Mouse (Mus musculus) midbrain, embryonic 14.5 days (tissue): ENCODE results near the gene Tgfbr1. TPM values are rescaled to one million over a fixed set of nuclear protein-coding genes. Genes with fewer than 3 reads are reported as not detected.

Source experiments
- ATAC-seq: fragments of 200-750 bp; cut with Nextera tagmentation; 2 replicates; pipeline ENCODE4 v1.8.0; 2017; ENCODE audit warnings: moderate number of reproducible peaks, moderate library complexity; ENCODE audit not compliant: low FRiP score, low TSS enrichment
- DNase-seq: peaks from one replicate; pipeline ENCODE4 v3.0.0-alpha.2; 2015
- H3K27ac ChIP-seq: fragments of 300-500 bp; sonication (generic); replicated peaks from 2 replicates; pipeline ENCODE4 v1.5.1; 2014; ENCODE audit warnings: mild to moderate bottlenecking, low read depth, low read length, moderate library complexity
- H3K27me3 ChIP-seq: fragments of 300-500 bp; sonication (generic); 2 replicates; pipeline ENCODE4 v1.6.1; 2014; ENCODE audit warnings: low read length, control low read depth, mixed read lengths; ENCODE audit not compliant: control insufficient read depth, insufficient read depth
- H3K36me3 ChIP-seq: fragments of 300-500 bp; sonication (generic); 2 replicates; pipeline ENCODE4 v1.6.1; 2014; ENCODE audit warnings: low read length, control low read depth; ENCODE audit not compliant: control insufficient read depth, insufficient read depth
- H3K4me1 ChIP-seq: fragments of 300-500 bp; sonication (generic); 2 replicates; pipeline ENCODE4 v1.6.1; 2014; ENCODE audit warnings: mild to moderate bottlenecking, antibody characterized with exemption, low read length, control low read depth; ENCODE audit not compliant: control insufficient read depth, insufficient read depth
- H3K4me2 ChIP-seq: fragments of 300-500 bp; sonication (generic); 2 replicates; pipeline ENCODE4 v1.6.1; 2014; ENCODE audit warnings: mild to moderate bottlenecking, low read length, moderate library complexity
- H3K4me3 ChIP-seq: fragments of 300-500 bp; sonication (generic); replicated peaks from 2 replicates; pipeline ENCODE4 v1.5.1; 2014; ENCODE audit warnings: low read depth, low read length
- H3K9ac ChIP-seq: fragments of 300-500 bp; sonication (generic); replicated peaks from 2 replicates; pipeline ENCODE4 v1.6.1; 2014; ENCODE audit warnings: mild to moderate bottlenecking, low read length, moderate library complexity
- H3K9me3 ChIP-seq: fragments of 300-500 bp; sonication (generic); 2 replicates; pipeline ENCODE4 v1.6.1; 2016; ENCODE audit warnings: low read length, control low read depth, mixed read lengths; ENCODE audit not compliant: control insufficient read depth
- WGBS: fragments of 180-500 bp; shearing (Covaris S2); extraction: QIAGEN DNeasy Blood & Tissue Kit; methylation state at CpG from one replicate; pipeline ENCODE4 v1.1.7; 2014; 5-methylcytosine and 5-hydroxymethylcytosine counted together
- polyA plus RNA-seq: library from polyadenylated mRNA; unstranded; fragments of >200 nt; fragmentation: Nextera tagmentation; extraction: Ambion mirVana; gene quantifications from 2 replicates; pipeline ENCODE4 v1.2.1, GENCODE M21; 2014

Tgfbr1 gene
- polyA plus RNA-seq, 1 experiment from 2014 or later, result 57.4 TPM

GRCm38 (mm10) chr4:47399824-47400223, 46.8 kb downstream of the Tgfbr1 start:
- no peak overlapping the region for H3K9ac ChIP-seq
- no peak overlapping the region for H3K4me3 ChIP-seq
- DNase-seq (peak; percentile 74), ATAC-seq (no peak)
- no peaks in the 10 kb centered on the region for H3K4me1 ChIP-seq
- no peaks in the 10 kb centered on the region for H3K27me3 ChIP-seq
- H3K4me2 ChIP-seq, result no peak overlapping the region
- H3K27ac ChIP-seq, result no peak overlapping the region
- H3K36me3 ChIP-seq, result peaks cover 47% of the 10 kb centered on the region
- H3K9me3 ChIP-seq, result no peaks in the 10 kb centered on the region

DNA sequence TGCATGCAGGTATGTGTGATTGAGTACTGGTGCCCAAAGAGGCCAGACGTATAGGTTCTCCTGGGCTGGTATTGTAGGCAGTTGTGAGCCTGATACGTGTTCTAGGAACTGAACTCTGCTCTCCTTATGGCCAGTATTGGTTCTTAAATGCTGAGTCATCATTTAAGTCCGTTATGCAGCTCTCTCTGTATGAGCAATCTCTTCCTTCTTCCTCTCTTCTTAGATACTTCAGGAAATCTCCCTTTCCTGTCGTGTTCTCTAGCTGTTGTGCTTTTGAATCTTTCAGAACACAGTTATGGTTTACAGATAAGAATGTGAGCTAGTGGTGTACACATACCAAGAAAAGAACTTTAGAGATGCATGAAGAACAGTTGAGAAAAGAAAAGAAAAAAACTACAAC, 47.3 kb downstream of the Tgfbr1 start:
- no peak overlapping the region for H3K4me3 ChIP-seq
- DNase-seq (no peak), ATAC-seq (no peak)
- H3K27me3 ChIP-seq, result no peaks in the 10 kb centered on the region
- H3K9me3 ChIP-seq, result no peaks in the 10 kb centered on the region
- no peak overlapping the region for H3K4me2 ChIP-seq
- WGBS, result 94% methylated on average over 4 of the region's 4 CpGs
- H3K4me1 ChIP-seq, result no peaks in the 10 kb centered on the region
- H3K36me3 ChIP-seq, result peaks cover 47% of the 10 kb centered on the region
- H3K27ac ChIP-seq, result no peak overlapping the region
- H3K9ac ChIP-seq, result no peak overlapping the region

- no peak overlapping the region for H3K4me2 ChIP-seq
- DNase-seq, result no peak
- no peak overlapping the region for H3K4me3 ChIP-seq
- no peaks in the 10 kb centered on the region for H3K4me1 ChIP-seq
- no peaks in the 10 kb centered on the region for H3K9me3 ChIP-seq
- H3K27ac ChIP-seq, result no peak overlapping the region
- H3K27me3 ChIP-seq, result no peaks in the 10 kb centered on the region
- no peak overlapping the region for H3K9ac ChIP-seq
- ATAC-seq, result no peak
- H3K36me3 ChIP-seq, result peaks cover 56% of the 10 kb centered on the region
Observed at GRCm38 (mm10) chr4:47402200-47402599, 49.2 kb downstream of the Tgfbr1 start.

- Histone ChIP-seq H3K27ac (no peak overlapping the region), H3K9me3 (no peaks in the 10 kb centered on the region), H3K4me3 (no peak overlapping the region), H3K36me3 (peaks cover 61% of the 10 kb centered on the region), H3K4me1 (no peaks in the 10 kb centered on the region), H3K9ac (no peak overlapping the region), H3K4me2 (no peak overlapping the region), H3K27me3 (no peaks in the 10 kb centered on the region)
- DNase-seq (no peak), ATAC-seq (no peak)
- WGBS, result 90% methylated on average over 2 of the region's 2 CpGs
Observed at GRCm38 (mm10) chr4:47404536-47404935, 51.5 kb downstream of the Tgfbr1 start.

GRCm38 (mm10) chr4:47407161-47407560, 54.1 kb downstream of the Tgfbr1 start:
- Histone ChIP-seq H3K9me3 (no peaks in the 10 kb centered on the region), H3K9ac (no peak overlapping the region), H3K27ac (no peak overlapping the region), H3K27me3 (no peaks in the 10 kb centered on the region), H3K36me3 (peaks cover 70% of the 10 kb centered on the region), H3K4me1 (no peaks in the 10 kb centered on the region), H3K4me3 (no peak overlapping the region), H3K4me2 (no peak overlapping the region)
- DNase-seq (no peak), ATAC-seq (no peak)
- WGBS, result 99% methylated on average over 2 of the region's 2 CpGs

GRCm38 (mm10) chr4:47417871-47418270, 64.8 kb downstream of the Tgfbr1 start:
- no peak overlapping the region for H3K4me3 ChIP-seq
- no peak for DNase-seq
- no peaks in the 10 kb centered on the region for H3K36me3 ChIP-seq
- no peak overlapping the region for H3K4me2 ChIP-seq
- no peaks in the 10 kb centered on the region for H3K9me3 ChIP-seq
- no peak for ATAC-seq
- H3K9ac ChIP-seq, result no peak overlapping the region
- 75% methylated on average over 3 of the region's 3 CpGs for WGBS
- H3K4me1 ChIP-seq, result no peaks in the 10 kb centered on the region
- no peaks in the 10 kb centered on the region for H3K27me3 ChIP-seq
- H3K27ac ChIP-seq, result no peak overlapping the region

GRCm38 (mm10) chr4:47419268-47419973, 66.4 kb downstream of the Tgfbr1 start:
- DNase-seq (peak; percentile 84), ATAC-seq (no peak; the same call in 1 of the 2 replicates)
- H3K27ac ChIP-seq, result no peak overlapping the region
- no peaks in the 10 kb centered on the region for H3K9me3 ChIP-seq
- WGBS, result 27% methylated on average over 9 of the region's 9 CpGs
- H3K36me3 ChIP-seq, result no peaks in the 10 kb centered on the region
- no peak overlapping the region for H3K4me3 ChIP-seq
- H3K27me3 ChIP-seq, result no peaks in the 10 kb centered on the region
- H3K4me2 ChIP-seq, result no peak overlapping the region
- H3K9ac ChIP-seq, result no peak overlapping the region
- H3K4me1 ChIP-seq, result peaks cover 1% of the 10 kb centered on the region; the same call in 1 of the 2 replicates

GRCm38 (mm10) chr4:47420191-47420590, 67.2 kb downstream of the Tgfbr1 start:
- 33% methylated on average over 7 of the region's 7 CpGs for WGBS
- Histone ChIP-seq H3K4me1 (peaks cover 3% of the 10 kb centered on the region; the same call in 1 of the 2 replicates), H3K4me2 (no peak overlapping the region), H3K4me3 (no peak overlapping the region), H3K27ac (no peak overlapping the region), H3K9me3 (no peaks in the 10 kb centered on the region), H3K27me3 (no peaks in the 10 kb centered on the region), H3K36me3 (no peaks in the 10 kb centered on the region), H3K9ac (no peak overlapping the region)
- no peak for ATAC-seq
- no peak for DNase-seq

GRCm38 (mm10) chr4:47422194-47422593, 69.2 kb downstream of the Tgfbr1 start:
- no peak overlapping the region for H3K9ac ChIP-seq
- DNase-seq (no peak), ATAC-seq (no peak)
- no peak overlapping the region for H3K27ac ChIP-seq
- peaks cover 3% of the 10 kb centered on the region; the same call in 1 of the 2 replicates for H3K4me1 ChIP-seq
- 14% methylated on average over 3 of the region's 3 CpGs for WGBS
- H3K36me3 ChIP-seq, result no peaks in the 10 kb centered on the region
- H3K4me2 ChIP-seq, result no peak overlapping the region
- no peaks in the 10 kb centered on the region for H3K27me3 ChIP-seq
- H3K4me3 ChIP-seq, result no peak overlapping the region
- no peaks in the 10 kb centered on the region for H3K9me3 ChIP-seq
